Mouse (Mus musculus) cerebellum, postnatal 36 days (tissue): ENCODE measurements at regions not wholly inside any gene's neighbourhood (a gene's known extent, or its start where the extent isn't known, plus 50 kb on each side); places are given as distances from the start of the nearest gene placed in this dataset.

ENCODE experiments used
- DNase-seq, 2 experiments: peaks; one replicate each; pipeline ENCODE4 v3.0.0; 2021 to 2022; ENCODE audit warnings: mixed read lengths in 2 of 2

- no peak for DNase-seq
Observed at GRCm38 (mm10) chr15:29762191-29762590, 410.2 kb upstream of the Ctnnd2 start.

DNA sequence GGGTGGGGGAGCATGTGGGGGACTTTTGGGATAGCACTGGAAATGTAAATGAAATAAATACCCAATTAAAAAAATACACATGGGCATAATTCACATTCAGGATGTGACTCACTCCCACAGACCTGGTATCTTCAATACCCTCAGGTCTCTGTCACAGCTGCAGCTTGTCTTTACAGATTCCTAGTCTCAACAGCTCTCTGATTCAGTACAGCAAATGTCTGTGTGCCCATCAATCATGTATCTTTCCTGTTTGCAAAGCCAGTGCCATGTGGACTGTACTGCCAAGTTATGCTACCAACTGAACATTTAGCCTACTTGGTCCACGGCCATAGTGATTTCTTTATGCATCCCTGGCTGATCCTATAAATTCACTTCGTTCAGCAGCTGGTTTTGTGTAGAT, 396.0 kb upstream of the Ctnnd2 start:
- DNase-seq = no peak

DNA sequence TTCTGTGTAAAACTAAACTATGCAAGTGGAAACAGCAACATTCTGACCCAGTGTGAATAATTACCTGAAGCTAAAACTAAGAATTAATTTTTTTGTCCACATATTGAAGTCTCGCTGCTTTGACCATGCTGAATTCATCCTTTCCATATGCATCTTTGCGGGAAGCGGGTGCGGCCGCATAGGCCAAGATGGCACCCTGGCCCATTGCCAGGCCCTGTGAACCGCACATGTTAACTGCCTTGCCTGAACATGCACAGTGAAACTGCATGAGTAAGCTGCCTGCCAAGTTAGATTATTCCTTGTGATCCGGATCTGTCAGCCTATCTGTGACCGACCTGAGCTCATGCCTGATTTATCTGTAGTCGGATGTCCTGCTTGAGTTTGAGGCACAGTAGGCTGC, 373.8 kb upstream of the Ctnnd2 start:
- DNase-seq = peak in 1 of 2 experiments; percentile 10

DNA sequence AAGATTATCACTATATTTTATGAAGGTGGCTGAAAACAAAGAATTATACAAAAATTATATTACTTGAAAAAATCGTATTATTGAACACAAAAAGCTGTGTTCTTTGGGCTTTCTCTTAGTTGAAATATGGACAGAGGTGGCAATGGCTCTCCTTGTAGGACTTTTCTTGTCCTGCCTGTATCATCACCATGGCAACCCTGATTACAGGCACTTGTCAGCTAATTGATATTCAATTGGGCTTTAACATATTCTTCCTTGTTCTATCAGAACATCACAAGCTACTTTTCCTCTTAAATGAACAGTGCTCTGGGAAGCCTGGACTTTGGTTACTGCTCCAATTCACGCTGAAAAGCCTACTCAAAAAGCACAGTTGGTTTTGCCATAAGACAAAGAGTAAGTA, 349.1 kb upstream of the Ctnnd2 start:
- no peak for DNase-seq

- DNase-seq = no peak
Observed at GRCm38 (mm10) chr15:29824164-29824563, 348.2 kb upstream of the Ctnnd2 start.

DNA sequence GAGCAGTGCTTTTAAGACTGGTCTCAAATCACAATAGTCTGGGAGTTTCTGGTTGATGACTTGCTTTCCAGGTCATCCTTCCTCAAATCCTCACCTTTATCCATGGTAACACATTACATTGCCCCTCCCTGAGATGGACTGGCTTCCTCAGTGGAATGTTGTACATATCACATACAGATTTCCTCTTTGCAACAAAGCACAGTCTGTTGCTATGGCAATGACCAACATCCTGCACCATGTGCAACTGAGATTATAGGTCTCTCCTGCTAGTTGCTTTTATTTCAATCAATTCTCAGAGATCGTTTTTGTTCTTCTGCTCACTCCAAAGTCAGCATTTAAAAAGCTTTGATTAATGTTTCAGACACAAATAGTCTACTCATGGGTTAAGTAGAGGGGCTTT, 344.3 kb upstream of the Ctnnd2 start:
- no peak for DNase-seq

- no peak for DNase-seq
Observed at GRCm38 (mm10) chr15:29828570-29828969, 343.8 kb upstream of the Ctnnd2 start.
